Mouse (Mus musculus) NIH3T3 (cell line): ENCODE measurements around the gene Fstl1.

Experiments used
- DNase-seq: peaks from one replicate; pipeline ENCODE4 v3.0.0-alpha.2; 2012; ENCODE audit warnings: low read depth

Gene Fstl1

GRCm38 (mm10) chr16:37776860-37777651 is at the start of gene Fstl1:
TSS of gene Fstl1 (plus strand) at chr16:37776873.
- DNase-seq: peak; percentile 80

GRCm38 (mm10) chr16:37728674-37729073 is 48.0 kb upstream of the Fstl1 start:
- DNase-seq: peak; percentile 85

GRCm38 (mm10) chr16:37729381-37730150 is 47.1 kb upstream of the Fstl1 start:
- peak; percentile 38 for DNase-seq

- peak; percentile 54 for DNase-seq
Measured at GRCm38 (mm10) chr16:37730293-37730835, 46.3 kb upstream of the Fstl1 start.

GRCm38 (mm10) chr16:37731431-37731830 is 45.2 kb upstream of the Fstl1 start:
- DNase-seq: no peak

- peak; percentile 87 for DNase-seq
Measured at GRCm38 (mm10) chr16:37732023-37732761, 44.5 kb upstream of the Fstl1 start.

- DNase-seq: peak; percentile 79
Measured at GRCm38 (mm10) chr16:37740076-37740475, 36.6 kb upstream of the Fstl1 start.

GRCm38 (mm10) chr16:37742266-37742665 is 34.4 kb upstream of the Fstl1 start:
- peak; percentile 78 for DNase-seq

GRCm38 (mm10) chr16:37752876-37753275 is 23.8 kb upstream of the Fstl1 start:
- DNase-seq: peak; percentile 44

- no peak for DNase-seq
Measured at GRCm38 (mm10) chr16:37753809-37754208, 22.9 kb upstream of the Fstl1 start.

- no peak for DNase-seq
Measured at GRCm38 (mm10) chr16:37754483-37754882, 22.2 kb upstream of the Fstl1 start.

- DNase-seq: no peak
Measured at GRCm38 (mm10) chr16:37757223-37757622, 19.4 kb upstream of the Fstl1 start.

- no peak for DNase-seq
Measured at GRCm38 (mm10) chr16:37763797-37764196, 12.9 kb upstream of the Fstl1 start.

- no peak for DNase-seq
Measured at GRCm38 (mm10) chr16:37776166-37776859, 360 bp upstream of the Fstl1 start.

GRCm38 (mm10) chr16:37777796-37778475 is 1.3 kb downstream of the Fstl1 start:
- peak; percentile 74 for DNase-seq

GRCm38 (mm10) chr16:37778529-37778928 is 1.9 kb downstream of the Fstl1 start:
- DNase-seq: peak; percentile 67

- DNase-seq: no peak
Measured at GRCm38 (mm10) chr16:37779651-37780280, 3.1 kb downstream of the Fstl1 start.

- DNase-seq: no peak
Measured at GRCm38 (mm10) chr16:37780386-37780785, 3.7 kb downstream of the Fstl1 start.

- DNase-seq: no peak
Measured at GRCm38 (mm10) chr16:37780911-37781310, 4.2 kb downstream of the Fstl1 start.

GRCm38 (mm10) chr16:37784526-37784925 is 7.9 kb downstream of the Fstl1 start:
- DNase-seq: no peak
